Mouse (Mus musculus): ENCODE measurements around the gene Olfr1465. TPM values are rescaled to one million over a fixed set of nuclear protein-coding genes. Genes with fewer than 3 reads are reported as not detected.

Olfr1465 gene
- not detected in 2 replicates for polyA plus RNA-seq (2014; fragmentation: Nextera tagmentation; extraction: Ambion mirVana)

- no peak within 1 kb of the TSS for H3K9ac ChIP-seq
- no peak within 1 kb of the TSS for H3K4me2 ChIP-seq
- no peaks in the 10 kb centered on the region for H3K9me3 ChIP-seq (ENCODE audit: low read depth, low read length)
- no peak within 1 kb of the TSS for H3K4me3 ChIP-seq (ENCODE audit: low read depth, low read length)
- H3K4me1 ChIP-seq (ENCODE audit: insufficient read depth), result no peaks in the 10 kb centered on the region
- ATAC-seq (ENCODE audit: insufficient read depth) (no peak), DNase-seq (no peak)
- TF ChIP-seq CTCF (IDR thresholded peaks at IDR 0.05; ENCODE audit: low read depth), result no peak
- no peaks in the 10 kb centered on the region for H3K36me3 ChIP-seq (ENCODE audit: insufficient read depth)
- no peaks in the 10 kb centered on the region for H3K27me3 ChIP-seq (ENCODE audit: insufficient read depth, low read length)
- H3K27ac ChIP-seq (ENCODE audit: low read depth), result no peak within 1 kb of the TSS
Observed at GRCm38 (mm10) chr19:13315441-13315840, at the start of gene Olfr1465. Olfr1465 (minus strand) TSS chr19:13315541.

- DNase-seq (no peak), ATAC-seq (ENCODE audit: insufficient read depth) (no peak)
- Histone ChIP-seq H3K4me1 (ENCODE audit: insufficient read depth) (no peaks in the 10 kb centered on the region), H3K27me3 (ENCODE audit: insufficient read depth, low read length) (no peaks in the 10 kb centered on the region), H3K9ac (no peak within 1 kb of the TSS), H3K4me3 (ENCODE audit: low read depth, low read length) (no peak within 1 kb of the TSS), H3K9me3 (ENCODE audit: low read depth, low read length) (no peaks in the 10 kb centered on the region; the same call in 1 of the 2 replicates), H3K36me3 (ENCODE audit: insufficient read depth) (no peaks in the 10 kb centered on the region), H3K27ac (ENCODE audit: low read depth) (no peak within 1 kb of the TSS), H3K4me2 (no peak within 1 kb of the TSS)
- WGBS, result 60% methylated on average over 2 of the region's 2 CpGs
- no peak for TF ChIP-seq CTCF (IDR thresholded peaks at IDR 0.05; ENCODE audit: low read depth)
Observed at GRCm38 (mm10) chr19:13361936-13362335, 46.6 kb upstream of the Olfr1465 start, which contains the start of gene Olfr1467. Olfr1467 (plus strand) TSS chr19:13362236.

- Histone ChIP-seq H3K27me3 (ENCODE audit: insufficient read depth, low read length) (no peaks in the 10 kb centered on the region), H3K4me3 (ENCODE audit: low read depth, low read length) (no peak within 1 kb of the TSS), H3K27ac (ENCODE audit: low read depth) (no peak within 1 kb of the TSS), H3K36me3 (ENCODE audit: insufficient read depth) (no peaks in the 10 kb centered on the region), H3K9ac (no peak within 1 kb of the TSS), H3K4me1 (ENCODE audit: insufficient read depth) (no peaks in the 10 kb centered on the region), H3K9me3 (ENCODE audit: low read depth, low read length) (no peaks in the 10 kb centered on the region), H3K4me2 (no peak within 1 kb of the TSS)
- ATAC-seq (ENCODE audit: insufficient read depth) (no peak), DNase-seq (no peak)
- TF ChIP-seq CTCF (IDR thresholded peaks at IDR 0.05; ENCODE audit: low read depth), result no peak
- WGBS, result 88% methylated on average over 2 of the region's 2 CpGs
Observed at GRCm38 (mm10) chr19:13338562-13338961, 23.2 kb upstream of the Olfr1465 start, which contains the start of gene Olfr1466. Olfr1466 (plus strand) TSS chr19:13338862.

Other genes with a start within 250 kb of the Olfr1465 start
- gene Olfr1457, start 217.7 kb downstream of the Olfr1465 start, polyA plus RNA-seq (2014; fragmentation: Nextera tagmentation; extraction: Ambion mirVana), result not detected in 2 replicates
- gene Olfr1458, start 208.8 kb downstream of the Olfr1465 start, polyA plus RNA-seq (2014; fragmentation: Nextera tagmentation; extraction: Ambion mirVana), result not detected in 2 replicates
- not detected in 2 replicates for gene Olfr1459, start 166.0 kb downstream of the Olfr1465 start, polyA plus RNA-seq (2014; fragmentation: Nextera tagmentation; extraction: Ambion mirVana)
- gene Olfr1461, start 152.5 kb downstream of the Olfr1465 start, polyA plus RNA-seq (2014; fragmentation: Nextera tagmentation; extraction: Ambion mirVana), result not detected in 2 replicates
- gene Olfr1462, start 129.8 kb downstream of the Olfr1465 start, polyA plus RNA-seq (2014; fragmentation: Nextera tagmentation; extraction: Ambion mirVana), result not detected in 2 replicates
- not detected in 2 replicates for gene Olfr1463, start 84.2 kb downstream of the Olfr1465 start, polyA plus RNA-seq (2014; fragmentation: Nextera tagmentation; extraction: Ambion mirVana)
- not detected in 2 replicates for gene Olfr1466, start 23.3 kb upstream of the Olfr1465 start, polyA plus RNA-seq (2014; fragmentation: Nextera tagmentation; extraction: Ambion mirVana)
- not detected in 2 replicates for gene Olfr1467, start 46.7 kb upstream of the Olfr1465 start, polyA plus RNA-seq (2014; fragmentation: Nextera tagmentation; extraction: Ambion mirVana)
- gene Olfr1469, start 92.3 kb upstream of the Olfr1465 start, polyA plus RNA-seq (2014; fragmentation: Nextera tagmentation; extraction: Ambion mirVana), result not detected in 2 replicates
- not detected in 2 replicates for gene Olfr1471, start 127.9 kb upstream of the Olfr1465 start, polyA plus RNA-seq (2014; fragmentation: Nextera tagmentation; extraction: Ambion mirVana)
- gene Olfr1472, start 140.5 kb upstream of the Olfr1465 start, polyA plus RNA-seq (2014; fragmentation: Nextera tagmentation; extraction: Ambion mirVana), result not detected in 2 replicates
- not detected in 2 replicates for gene Olfr1474, start 154.0 kb upstream of the Olfr1465 start, polyA plus RNA-seq (2014; fragmentation: Nextera tagmentation; extraction: Ambion mirVana)
- gene Olfr1475, start 164.7 kb upstream of the Olfr1465 start, polyA plus RNA-seq (2014; fragmentation: Nextera tagmentation; extraction: Ambion mirVana), result not detected in 2 replicates
- gene Olfr1477, start 185.0 kb upstream of the Olfr1465 start, polyA plus RNA-seq (2014; fragmentation: Nextera tagmentation; extraction: Ambion mirVana), result not detected in 2 replicates
- not detected in 2 replicates for gene Olfr1480, start 212.4 kb upstream of the Olfr1465 start, polyA plus RNA-seq (2014; fragmentation: Nextera tagmentation; extraction: Ambion mirVana)

All from lung, embryonic 14.5 days (tissue).